Mouse (Mus musculus): ENCODE results near the gene Fkbp2. TPM values are rescaled to one million over a fixed set of nuclear protein-coding genes. Genes with fewer than 3 reads are reported as not detected.

Gene Fkbp2
- polyA plus RNA-seq, 1 experiment from 2014 or later = 192 TPM

- no peak for ATAC-seq
- Histone ChIP-seq H3K27ac (ENCODE audit: low read depth, low read length) (peak overlapping the region; percentile 96), H3K9me3 (ENCODE audit: control insufficient read depth, low read length) (no peaks in the 10 kb centered on the region), H3K27me3 (replicated peaks; ENCODE audit: control insufficient read depth, insufficient read depth, low read length) (no peaks in the 10 kb centered on the region), H3K9ac (ENCODE audit: low read depth, low read length) (peak overlapping the region; percentile 81), H3K4me3 (ENCODE audit: low read length) (peak overlapping the region; percentile 61), H3K36me3 (ENCODE audit: control insufficient read depth, insufficient read depth, low read length) (no peaks in the 10 kb centered on the region; the same call in 1 of the 2 replicates), H3K4me1 (ENCODE audit: control insufficient read depth, insufficient read depth, low read depth, low read length) (peaks cover 19% of the 10 kb centered on the region), H3K4me2 (ENCODE audit: low read length) (peak overlapping the region; percentile 98)
- WGBS = 37% methylated on average over 5 of the region's 5 CpGs
Observed at GRCm38 (mm10) chr19:6949951-6950350, 30.4 kb downstream of the Fkbp2 start.

GRCm38 (mm10) chr19:6949532-6949931, 30.8 kb downstream of the Fkbp2 start:
- Histone ChIP-seq H3K4me1 (ENCODE audit: control insufficient read depth, insufficient read depth, low read depth, low read length) (peaks cover 19% of the 10 kb centered on the region), H3K4me2 (ENCODE audit: low read length) (no peak overlapping the region), H3K4me3 (ENCODE audit: low read length) (no peak overlapping the region), H3K9me3 (ENCODE audit: control insufficient read depth, low read length) (no peaks in the 10 kb centered on the region), H3K27me3 (replicated peaks; ENCODE audit: control insufficient read depth, insufficient read depth, low read length) (no peaks in the 10 kb centered on the region), H3K9ac (ENCODE audit: low read depth, low read length) (no peak overlapping the region), H3K36me3 (ENCODE audit: control insufficient read depth, insufficient read depth, low read length) (no peaks in the 10 kb centered on the region; the same call in 1 of the 2 replicates), H3K27ac (ENCODE audit: low read depth, low read length) (no peak overlapping the region)
- no peak for ATAC-seq
- 92% methylated on average over 5 of the region's 5 CpGs for WGBS

- H3K27ac ChIP-seq (ENCODE audit: low read depth, low read length) = no peak overlapping the region
- no peaks in the 10 kb centered on the region for H3K27me3 ChIP-seq (replicated peaks; ENCODE audit: control insufficient read depth, insufficient read depth, low read length)
- no peak overlapping the region for H3K4me2 ChIP-seq (ENCODE audit: low read length)
- H3K36me3 ChIP-seq (ENCODE audit: control insufficient read depth, insufficient read depth, low read length) = no peaks in the 10 kb centered on the region; the same call in 1 of the 2 replicates
- ATAC-seq = no peak
- H3K9ac ChIP-seq (ENCODE audit: low read depth, low read length) = no peak overlapping the region
- 64% methylated on average over 4 of the region's 4 CpGs for WGBS
- H3K9me3 ChIP-seq (ENCODE audit: control insufficient read depth, low read length) = no peaks in the 10 kb centered on the region
- H3K4me3 ChIP-seq (ENCODE audit: low read length) = no peak overlapping the region
- peaks cover 20% of the 10 kb centered on the region for H3K4me1 ChIP-seq (ENCODE audit: control insufficient read depth, insufficient read depth, low read depth, low read length)
Observed at GRCm38 (mm10) chr19:6948186-6948585, 32.1 kb downstream of the Fkbp2 start.

- WGBS = 56% methylated on average over 4 of the region's 4 CpGs
- no peaks in the 10 kb centered on the region; the same call in 1 of the 2 replicates for H3K36me3 ChIP-seq (ENCODE audit: control insufficient read depth, insufficient read depth, low read length)
- no peaks in the 10 kb centered on the region for H3K27me3 ChIP-seq (replicated peaks; ENCODE audit: control insufficient read depth, insufficient read depth, low read length)
- H3K9me3 ChIP-seq (ENCODE audit: control insufficient read depth, low read length) = no peaks in the 10 kb centered on the region
- H3K4me1 ChIP-seq (ENCODE audit: control insufficient read depth, insufficient read depth, low read depth, low read length) = peaks cover 20% of the 10 kb centered on the region
- ATAC-seq = no peak
- H3K4me2 ChIP-seq (ENCODE audit: low read length) = no peak overlapping the region
- no peak overlapping the region for H3K4me3 ChIP-seq (ENCODE audit: low read length)
- no peak overlapping the region for H3K9ac ChIP-seq (ENCODE audit: low read depth, low read length)
- H3K27ac ChIP-seq (ENCODE audit: low read depth, low read length) = no peak overlapping the region
Observed at GRCm38 (mm10) chr19:6947742-6948141, 32.6 kb downstream of the Fkbp2 start.

- H3K9me3 ChIP-seq (ENCODE audit: control insufficient read depth, low read length) = no peaks in the 10 kb centered on the region
- ATAC-seq = no peak
- H3K4me2 ChIP-seq (ENCODE audit: low read length) = no peak overlapping the region
- H3K27me3 ChIP-seq (replicated peaks; ENCODE audit: control insufficient read depth, insufficient read depth, low read length) = no peaks in the 10 kb centered on the region
- no peak overlapping the region for H3K27ac ChIP-seq (ENCODE audit: low read depth, low read length)
- 94% methylated on average over 6 of the region's 6 CpGs for WGBS
- no peak overlapping the region for H3K4me3 ChIP-seq (ENCODE audit: low read length)
- H3K4me1 ChIP-seq (ENCODE audit: control insufficient read depth, insufficient read depth, low read depth, low read length) = peaks cover 29% of the 10 kb centered on the region
- no peak overlapping the region for H3K9ac ChIP-seq (ENCODE audit: low read depth, low read length)
- H3K36me3 ChIP-seq (ENCODE audit: control insufficient read depth, insufficient read depth, low read length) = no peaks in the 10 kb centered on the region; the same call in 1 of the 2 replicates
Observed at GRCm38 (mm10) chr19:6943709-6944108, 36.6 kb downstream of the Fkbp2 start.

- ATAC-seq = peak; percentile 5; the same call in 1 of the 2 replicates
- peak overlapping the region; percentile 76 for H3K4me2 ChIP-seq (ENCODE audit: low read length)
- peak overlapping the region; percentile 86 for H3K4me3 ChIP-seq (ENCODE audit: low read length)
- H3K4me1 ChIP-seq (ENCODE audit: control insufficient read depth, insufficient read depth, low read depth, low read length) = peaks cover 35% of the 10 kb centered on the region
- no peaks in the 10 kb centered on the region for H3K27me3 ChIP-seq (replicated peaks; ENCODE audit: control insufficient read depth, insufficient read depth, low read length)
- H3K9ac ChIP-seq (ENCODE audit: low read depth, low read length) = peak overlapping the region; percentile 95
- 23% methylated on average over 5 of the region's 5 CpGs for WGBS
- H3K36me3 ChIP-seq (ENCODE audit: control insufficient read depth, insufficient read depth, low read length) = no peaks in the 10 kb centered on the region; the same call in 1 of the 2 replicates
- H3K27ac ChIP-seq (ENCODE audit: low read depth, low read length) = peak overlapping the region; percentile 97
- H3K9me3 ChIP-seq (ENCODE audit: control insufficient read depth, low read length) = no peaks in the 10 kb centered on the region
Observed at GRCm38 (mm10) chr19:6942764-6943163, 37.5 kb downstream of the Fkbp2 start.

- under 1% methylated on average over 27 of the region's 27 CpGs for WGBS
- H3K9ac ChIP-seq (ENCODE audit: low read depth, low read length) = peak within 1 kb of the TSS; percentile 95
- peak within 1 kb of the TSS; percentile 97 for H3K27ac ChIP-seq (ENCODE audit: low read depth, low read length)
- peak within 1 kb of the TSS; percentile 86 for H3K4me3 ChIP-seq (ENCODE audit: low read length)
- ATAC-seq = peak; percentile 81
- H3K4me2 ChIP-seq (ENCODE audit: low read length) = peak within 1 kb of the TSS; percentile 76
- H3K9me3 ChIP-seq (ENCODE audit: control insufficient read depth, low read length) = no peaks in the 10 kb centered on the region
- peaks cover 35% of the 10 kb centered on the region for H3K4me1 ChIP-seq (ENCODE audit: control insufficient read depth, insufficient read depth, low read depth, low read length)
- H3K36me3 ChIP-seq (ENCODE audit: control insufficient read depth, insufficient read depth, low read length) = no peaks in the 10 kb centered on the region; the same call in 1 of the 2 replicates
- H3K27me3 ChIP-seq (replicated peaks; ENCODE audit: control insufficient read depth, insufficient read depth, low read length) = no peaks in the 10 kb centered on the region; the same call in 1 of the 2 replicates
Observed at GRCm38 (mm10) chr19:6942249-6942691, 38.0 kb downstream of the Fkbp2 start, which contains the start of gene Gpr137. Gene Gpr137, minus strand, starts transcription at chr19:6942480.

- Histone ChIP-seq H3K27ac (ENCODE audit: low read depth, low read length) (peak within 1 kb of the TSS; percentile 97), H3K36me3 (ENCODE audit: control insufficient read depth, insufficient read depth, low read length) (no peaks in the 10 kb centered on the region), H3K27me3 (replicated peaks; ENCODE audit: control insufficient read depth, insufficient read depth, low read length) (peaks cover 3% of the 10 kb centered on the region; the same call in 1 of the 2 replicates), H3K4me1 (ENCODE audit: control insufficient read depth, insufficient read depth, low read depth, low read length) (peaks cover 35% of the 10 kb centered on the region), H3K9ac (ENCODE audit: low read depth, low read length) (peak within 1 kb of the TSS; percentile 95), H3K9me3 (ENCODE audit: control insufficient read depth, low read length) (no peaks in the 10 kb centered on the region), H3K4me2 (ENCODE audit: low read length) (peak within 1 kb of the TSS; percentile 76), H3K4me3 (ENCODE audit: low read length) (peak within 1 kb of the TSS; percentile 86)
- under 1% methylated on average over 82 of the region's 83 CpGs for WGBS
- peak; percentile 83 for ATAC-seq
Observed at GRCm38 (mm10) chr19:6941372-6942248, 38.7 kb downstream of the Fkbp2 start, which contains the start of gene Bad. Gene Bad, plus strand, starts transcription at chr19:6941861.
